Mouse (Mus musculus) liver, embryonic 14.5 days (tissue): ENCODE measurements around the gene Gm43951.

ENCODE experiments used
- CTCF ChIP-seq: IDR thresholded peaks from 2 replicates; pipeline ENCODE4 v1.5.1; 2016; ENCODE audit warnings: antibody characterized with exemption, low read depth, control low read depth
- EP300 ChIP-seq: IDR thresholded peaks from 2 replicates; pipeline ENCODE4 v1.6.1; 2016; ENCODE audit warnings: antibody characterized with exemption, low read depth

DNA sequence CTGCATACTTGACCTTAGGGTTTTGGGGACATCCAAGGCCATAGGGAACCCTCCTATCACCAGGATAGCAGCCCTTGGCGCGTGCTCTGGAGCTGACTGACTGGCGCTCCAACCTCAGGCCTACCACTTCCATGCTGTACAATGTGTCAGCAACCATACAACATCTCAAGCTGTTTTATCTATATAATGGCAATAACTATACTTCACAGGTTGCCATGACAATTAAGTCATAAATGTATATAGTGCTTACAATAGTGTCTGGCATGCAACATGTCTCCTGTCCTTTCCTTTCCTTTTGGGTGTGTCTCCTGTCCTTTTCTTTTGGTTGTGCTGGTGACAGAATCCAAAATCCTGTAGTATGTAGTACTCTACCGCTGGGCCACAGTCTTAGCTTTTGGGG is 49.0 kb upstream of the Gm43951 start:
- no peak for TF ChIP-seq CTCF
- TF ChIP-seq EP300 = no peak
